Mouse (Mus musculus): ENCODE measurements around the gene Kmt2b.

The Kmt2b gene

GRCm38 (mm10) chr7:30566033-30566432 lies 22.5 kb downstream of the Kmt2b start:
- DNase-seq (ENCODE audit: low read depth, low spot score): no peak

GRCm38 (mm10) chr7:30564970-30565571 lies 23.5 kb downstream of the Kmt2b start, which contains the start of gene Igflr1:
TSS of gene Igflr1 (plus strand) at chr7:30565427.
- DNase-seq (ENCODE audit: low read depth, low spot score): no peak

GRCm38 (mm10) chr7:30563906-30564280 lies 24.6 kb downstream of the Kmt2b start:
- no peak for DNase-seq (ENCODE audit: low read depth, low spot score)

- DNase-seq (ENCODE audit: low read depth, low spot score): peak; percentile 96
These were observed 25.2 kb downstream of the Kmt2b start, which contains the start of the genes U2af1l4, Gm49396 and Psenen for GRCm38 (mm10) chr7:30563117-30563905. TSS of gene U2af1l4 (plus strand) at chr7:30563301. TSS of gene Gm49396 (plus strand) at chr7:30563344. TSS of gene Psenen (minus strand) at chr7:30563627.

- no peak for DNase-seq (ENCODE audit: low read depth, low spot score)
These were observed 25.9 kb downstream of the Kmt2b start for GRCm38 (mm10) chr7:30562526-30563116.

- no peak for DNase-seq (ENCODE audit: low read depth, low spot score)
These were observed 28.2 kb downstream of the Kmt2b start for GRCm38 (mm10) chr7:30560296-30560695.

GRCm38 (mm10) chr7:30559443-30559954 lies 29.0 kb downstream of the Kmt2b start, which contains the start of gene Lin37:
TSS of gene Lin37 (minus strand) at chr7:30559838.
- DNase-seq (ENCODE audit: low read depth, low spot score): peak; percentile 100

- no peak for DNase-seq (ENCODE audit: low read depth, low spot score)
These were observed 29.7 kb downstream of the Kmt2b start for GRCm38 (mm10) chr7:30558656-30559442.

- no peak for DNase-seq (ENCODE audit: low read depth, low spot score)
These were observed 30.5 kb downstream of the Kmt2b start for GRCm38 (mm10) chr7:30557901-30558514.

- DNase-seq (ENCODE audit: low read depth, low spot score): no peak
These were observed 31.5 kb downstream of the Kmt2b start for GRCm38 (mm10) chr7:30556894-30557536.

GRCm38 (mm10) chr7:30553810-30554584 lies 34.5 kb downstream of the Kmt2b start:
- DNase-seq (ENCODE audit: low read depth, low spot score): no peak

- DNase-seq (ENCODE audit: low read depth, low spot score): no peak
These were observed 35.4 kb downstream of the Kmt2b start for GRCm38 (mm10) chr7:30553021-30553589.

GRCm38 (mm10) chr7:30552102-30553020 lies 36.2 kb downstream of the Kmt2b start, which contains the start of the genes Hspb6 and Proser3:
TSS of gene Hspb6 (plus strand) at chr7:30552178.
TSS of gene Proser3 (minus strand) at chr7:30552299.
- DNase-seq (ENCODE audit: low read depth, low spot score): peak; percentile 99

- no peak for DNase-seq (ENCODE audit: low read depth, low spot score)
These were observed 37.0 kb downstream of the Kmt2b start for GRCm38 (mm10) chr7:30551445-30552101.

- no peak for DNase-seq (ENCODE audit: low read depth, low spot score)
These were observed 37.9 kb downstream of the Kmt2b start for GRCm38 (mm10) chr7:30550603-30551002.

GRCm38 (mm10) chr7:30549880-30550279 lies 38.6 kb downstream of the Kmt2b start:
- DNase-seq (ENCODE audit: low read depth, low spot score): no peak

- no peak for DNase-seq (ENCODE audit: low read depth, low spot score)
These were observed 44.2 kb downstream of the Kmt2b start for GRCm38 (mm10) chr7:30544327-30544726.

GRCm38 (mm10) chr7:30540572-30540971 lies 48.0 kb downstream of the Kmt2b start:
- DNase-seq (ENCODE audit: low read depth, low spot score): no peak
